Mouse (Mus musculus) spleen, adult 2 months (tissue): ENCODE data around the gene Slc9a3r2. TPM values are rescaled to one million over a fixed set of nuclear protein-coding genes. Genes with fewer than 3 reads are reported as not detected.

Source experiments
- DNase-seq, 2 experiments: peaks; one replicate each; pipeline versions ENCODE4 v3.0.0 to v3.0.0-alpha.2; 2012 to 2021; ENCODE audit warnings: low spot score in 2 of 2, low read depth in 1 of 2
- H3K27ac ChIP-seq: fragments of 200-500 bp; 2 replicates; pipeline ENCODE4 v1.5.1; 2012; ENCODE audit warnings: low read length, inconsistent platforms; ENCODE audit not compliant: insufficient read depth
- H3K27me3 ChIP-seq: fragments of 200-500 bp; 2 replicates; pipeline ENCODE4 v1.6.1; 2012; ENCODE audit warnings: mild to moderate bottlenecking, moderate library complexity, low read length, inconsistent platforms; ENCODE audit not compliant: control insufficient read depth, insufficient read depth
- H3K36me3 ChIP-seq: fragments of 200-500 bp; 2 replicates; pipeline ENCODE4 v1.6.1; 2012; ENCODE audit warnings: mild to moderate bottlenecking, low read length, inconsistent platforms; ENCODE audit not compliant: control insufficient read depth, insufficient read depth
- H3K4me1 ChIP-seq: fragments of 200-500 bp; 2 replicates; pipeline ENCODE4 v1.6.1; 2011; ENCODE audit warnings: inconsistent platforms; ENCODE audit not compliant: control insufficient read depth, insufficient read depth, insufficient read length
- H3K4me3 ChIP-seq: fragments of 200-500 bp; 2 replicates; pipeline ENCODE4 v1.5.1; 2011; ENCODE audit warnings: mild to moderate bottlenecking, inconsistent platforms; ENCODE audit not compliant: insufficient read depth, insufficient read length; ENCODE audit errors: extremely low read depth
- CTCF ChIP-seq: fragments of 200-500 bp; IDR thresholded peaks from 2 replicates; pipeline ENCODE4 v1.5.1; 2011; ENCODE audit warnings: mild to moderate bottlenecking, inconsistent platforms; ENCODE audit not compliant: insufficient read depth, insufficient read length, insufficient replicate concordance; ENCODE audit errors: extremely low read depth
- POLR2A ChIP-seq: fragments of 200-500 bp; IDR thresholded peaks from 2 replicates; pipeline ENCODE4 v1.6.1; 2011; ENCODE audit warnings: low read depth, low read length, inconsistent platforms
- WGBS: fragments of 180-500 bp; shearing (Covaris S2); methylation state at CpG from one replicate; pipeline ENCODE4 v1.1.7; 2018; 5-methylcytosine and 5-hydroxymethylcytosine counted together
- polyA plus RNA-seq: library from polyadenylated mRNA; depleted of rRNA; stranded (reverse); fragments of >200 nt; gene quantifications from 2 replicates; pipeline ENCODE4 v1.2.3, GENCODE M21; 2012; rRNA removed

Slc9a3r2 gene
- polyA plus RNA-seq: 62.2 and 66.7 TPM in 2 replicates

DNA sequence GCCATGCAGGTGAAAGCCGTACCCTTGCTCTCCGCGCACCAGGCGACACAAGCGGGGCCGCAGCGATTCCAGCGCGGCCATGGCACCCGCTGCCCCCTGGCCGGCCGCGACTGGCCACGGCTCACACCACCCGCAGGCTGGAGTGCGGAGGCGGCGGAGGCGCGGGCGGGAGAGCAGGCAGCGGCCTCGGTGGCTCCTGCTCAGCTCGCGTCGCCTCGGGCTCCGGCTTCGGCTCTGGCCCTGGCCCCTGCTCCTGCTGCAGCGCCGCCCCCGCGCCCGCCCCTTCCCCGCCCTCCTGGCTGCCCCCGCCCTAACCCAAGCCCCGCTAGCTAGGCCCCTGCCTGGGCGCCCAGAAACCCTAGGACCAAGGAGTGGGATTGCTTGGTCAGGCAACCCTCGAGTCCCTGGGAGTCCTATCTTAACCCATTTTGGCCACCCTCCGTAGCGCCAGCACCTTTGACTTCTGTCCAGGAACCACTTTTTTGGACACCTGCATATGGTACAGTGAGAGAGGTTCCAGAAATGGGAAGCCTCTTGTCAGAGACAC is at the start of gene Slc9a3r2:
Gene Slc9a3r2 (minus strand): TSS at position 258 of the 547 bp plus-strand sequence.
- Histone ChIP-seq H3K27ac (peak within 1 kb of the TSS; percentile 49), H3K4me1 (peaks cover 4% of the 10 kb centered on the region), H3K27me3 (peaks cover 8% of the 10 kb centered on the region), H3K4me3 (peak within 1 kb of the TSS; percentile 52), H3K36me3 (no peaks in the 10 kb centered on the region)
- WGBS: 1% methylated on average over 36 of the region's 41 CpGs
- DNase-seq: no peak
- no peak for TF ChIP-seq POLR2A
- TF ChIP-seq CTCF: no peak

DNA sequence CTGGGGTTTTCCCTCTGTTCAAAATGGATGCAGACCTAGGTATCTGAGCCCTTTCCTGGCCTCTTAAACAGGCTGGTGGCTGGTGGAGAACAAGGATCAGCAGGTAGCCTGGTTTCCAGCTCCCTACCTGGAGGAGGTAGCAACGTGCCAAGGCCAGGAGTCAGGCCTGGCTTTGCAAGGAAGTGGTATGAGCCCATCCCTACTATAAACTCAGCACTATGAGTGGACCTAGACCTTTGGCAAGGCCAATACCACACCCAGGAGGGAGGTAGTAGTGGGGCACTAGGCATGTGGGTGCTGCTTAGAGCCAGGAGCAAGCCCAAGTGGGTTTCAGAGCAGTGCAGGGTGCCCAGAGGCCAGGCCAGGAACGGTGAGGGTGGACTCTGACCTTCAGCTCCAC is 49.3 kb upstream of the Slc9a3r2 start:
- 89% methylated on average over 2 of the region's 2 CpGs for WGBS
- no peak for TF ChIP-seq CTCF
- H3K27me3 ChIP-seq: no peaks in the 10 kb centered on the region
- H3K4me1 ChIP-seq: no peaks in the 10 kb centered on the region; the same call in none of the 2 replicates
- no peak overlapping the region for H3K27ac ChIP-seq
- DNase-seq: no peak
- H3K4me3 ChIP-seq: no peak overlapping the region
- H3K36me3 ChIP-seq: peaks cover 21% of the 10 kb centered on the region

DNA sequence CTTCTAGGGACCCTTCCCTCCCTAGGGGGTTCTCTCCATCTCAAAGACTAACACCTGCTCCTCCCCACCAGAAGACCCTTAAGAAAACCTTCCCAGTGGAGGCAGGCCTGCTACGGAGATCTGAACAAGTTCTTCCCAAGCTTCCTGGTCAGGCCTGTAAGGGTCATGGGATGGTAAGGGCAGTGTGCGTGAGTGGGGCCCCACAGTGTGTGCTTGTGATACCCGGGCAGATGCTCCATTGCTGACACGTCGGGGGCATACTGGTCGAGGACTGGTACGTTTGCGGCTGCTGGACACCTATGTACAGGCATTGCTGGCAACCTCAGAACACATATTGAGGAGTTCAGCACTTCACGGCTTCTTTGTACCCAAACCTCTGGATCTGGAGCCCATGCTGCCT is 48.6 kb upstream of the Slc9a3r2 start:
- no peak overlapping the region for H3K4me3 ChIP-seq
- H3K4me1 ChIP-seq: no peaks in the 10 kb centered on the region; the same call in none of the 2 replicates
- peaks cover 15% of the 10 kb centered on the region for H3K36me3 ChIP-seq
- no peaks in the 10 kb centered on the region for H3K27me3 ChIP-seq
- no peak overlapping the region for H3K27ac ChIP-seq
- no peak for TF ChIP-seq CTCF
- TF ChIP-seq POLR2A: no peak
- 83% methylated on average over 9 of the region's 9 CpGs for WGBS
- DNase-seq: no peak

DNA sequence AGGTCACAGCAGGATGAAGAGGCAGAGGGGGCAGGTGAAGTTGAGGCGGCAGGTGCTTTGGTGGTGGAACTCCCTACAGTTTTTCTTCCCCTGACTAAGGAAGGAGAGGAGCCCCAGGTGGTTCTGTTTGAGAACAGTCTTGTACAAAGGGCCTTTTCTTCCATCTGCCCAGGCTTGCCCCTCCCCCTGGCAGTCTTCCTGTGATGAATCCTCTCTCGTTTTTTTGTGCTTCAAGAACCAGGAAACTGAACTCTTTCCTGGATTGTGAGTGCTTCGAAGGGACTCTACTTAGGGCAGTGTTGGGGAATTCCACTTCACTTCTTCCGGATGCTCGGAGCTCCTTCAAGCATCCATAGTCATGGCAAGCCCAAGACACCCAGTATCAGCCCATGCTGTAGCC is 47.9 kb upstream of the Slc9a3r2 start:
- DNase-seq: no peak
- Histone ChIP-seq H3K36me3 (peaks cover 15% of the 10 kb centered on the region), H3K4me1 (no peaks in the 10 kb centered on the region; the same call in none of the 2 replicates), H3K27ac (no peak overlapping the region), H3K27me3 (no peaks in the 10 kb centered on the region), H3K4me3 (no peak overlapping the region)
- 47% methylated on average over 5 of the region's 5 CpGs for WGBS
- TF ChIP-seq POLR2A (no peak), CTCF (no peak)

DNA sequence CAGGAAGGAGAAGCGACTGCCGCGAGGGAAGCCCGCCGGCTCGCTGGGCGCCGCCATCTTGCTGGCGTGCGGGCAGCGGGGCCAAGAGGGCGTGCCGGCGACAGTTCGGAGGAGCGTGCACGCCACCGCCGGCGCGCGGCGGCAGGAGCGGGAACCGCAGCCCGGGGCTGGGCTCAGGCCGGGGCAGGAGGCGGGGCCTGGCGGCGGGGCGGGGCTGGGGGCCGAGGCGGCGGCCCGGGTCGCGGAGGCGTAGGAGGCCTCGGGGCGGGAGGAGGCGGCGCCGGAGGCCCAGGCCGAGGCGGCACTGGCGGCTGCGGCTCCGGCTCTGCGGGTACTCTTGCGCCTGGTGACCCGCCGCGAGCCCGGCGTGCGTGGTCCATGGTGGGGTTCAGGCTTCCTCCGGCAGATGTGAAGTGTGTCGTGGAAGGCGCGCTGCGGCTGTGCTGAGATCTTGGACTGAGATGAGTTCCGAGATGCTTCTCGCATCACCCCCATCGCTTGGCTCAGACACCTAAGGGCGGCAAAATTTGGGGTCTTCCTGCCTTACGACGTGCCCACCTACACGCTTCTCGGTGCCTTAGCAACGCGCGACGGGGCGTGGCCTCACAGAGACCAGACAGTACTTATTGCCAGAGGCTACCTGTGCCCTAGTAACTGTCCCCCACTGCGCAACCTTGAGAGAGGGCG is 46.0 kb upstream of the Slc9a3r2 start, which contains the start of the genes Gfer and Noxo1:
Gene Gfer (minus strand): TSS at position 146 of the 687 bp plus-strand sequence.
Gene Noxo1 (plus strand): TSS at position 224 of the 687 bp plus-strand sequence.
- peak; percentile 41 to 82 for DNase-seq
- H3K27me3 ChIP-seq: no peaks in the 10 kb centered on the region
- H3K4me1 ChIP-seq: no peaks in the 10 kb centered on the region; the same call in none of the 2 replicates
- peaks cover 2% of the 10 kb centered on the region; the same call in 1 of the 2 replicates for H3K36me3 ChIP-seq
- TF ChIP-seq CTCF: peak; percentile 25; the same call in 1 of the 2 replicates
- TF ChIP-seq POLR2A: no peak; the same call in 1 of the 2 replicates
- H3K4me3 ChIP-seq: peak within 1 kb of the TSS; percentile 95
- WGBS: under 1% methylated on average over 71 of the region's 76 CpGs
- peak within 1 kb of the TSS; percentile 75 for H3K27ac ChIP-seq

DNA sequence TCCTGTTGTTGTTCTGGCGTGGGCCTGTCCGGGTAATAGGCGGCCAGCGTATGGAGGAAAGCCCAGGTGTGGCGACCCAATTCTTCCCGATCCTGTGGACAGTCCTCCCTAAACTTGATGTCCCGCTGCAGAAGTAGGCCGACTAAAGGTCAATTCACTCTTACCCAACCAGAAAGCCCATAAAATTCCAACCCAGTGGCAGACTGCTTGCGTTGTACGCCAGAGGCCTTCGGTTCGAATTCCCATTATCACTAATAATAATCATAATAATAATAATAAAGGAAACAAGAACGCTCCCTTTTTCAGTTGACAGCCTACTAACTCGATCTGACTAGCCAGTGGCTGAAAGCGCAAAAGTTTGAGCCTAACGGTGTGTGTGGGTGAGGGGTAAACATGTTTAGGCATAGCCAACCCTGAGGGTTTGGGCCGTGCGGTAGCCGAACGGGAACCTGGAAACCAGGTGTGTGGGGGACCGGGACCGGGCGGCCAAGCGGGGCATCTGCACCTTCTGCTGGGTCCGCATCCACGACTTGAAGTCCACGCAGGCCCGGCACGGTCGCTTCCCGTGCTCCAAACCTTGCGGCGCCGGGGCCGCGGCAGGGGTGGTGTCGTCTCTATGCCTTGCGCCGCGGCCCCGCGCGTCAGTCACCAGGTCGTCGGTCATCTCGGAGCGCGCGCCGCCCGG is 45.3 kb upstream of the Slc9a3r2 start:
- TF ChIP-seq CTCF: no peak
- Histone ChIP-seq H3K27ac (peak overlapping the region; percentile 60), H3K27me3 (peaks cover 2% of the 10 kb centered on the region; the same call in 1 of the 2 replicates), H3K36me3 (no peaks in the 10 kb centered on the region), H3K4me1 (no peaks in the 10 kb centered on the region; the same call in none of the 2 replicates), H3K4me3 (peak overlapping the region; percentile 95)
- WGBS: 19% methylated on average over 51 of the region's 51 CpGs
- DNase-seq: no peak
